Mouse (Mus musculus): ENCODE data around the gene Pigk. TPM values are rescaled to one million over a fixed set of nuclear protein-coding genes. Genes with fewer than 3 reads are reported as not detected.

Gene Pigk
- polyA plus RNA-seq, 1 experiment from 2014 or later: 23.8 TPM

DNA sequence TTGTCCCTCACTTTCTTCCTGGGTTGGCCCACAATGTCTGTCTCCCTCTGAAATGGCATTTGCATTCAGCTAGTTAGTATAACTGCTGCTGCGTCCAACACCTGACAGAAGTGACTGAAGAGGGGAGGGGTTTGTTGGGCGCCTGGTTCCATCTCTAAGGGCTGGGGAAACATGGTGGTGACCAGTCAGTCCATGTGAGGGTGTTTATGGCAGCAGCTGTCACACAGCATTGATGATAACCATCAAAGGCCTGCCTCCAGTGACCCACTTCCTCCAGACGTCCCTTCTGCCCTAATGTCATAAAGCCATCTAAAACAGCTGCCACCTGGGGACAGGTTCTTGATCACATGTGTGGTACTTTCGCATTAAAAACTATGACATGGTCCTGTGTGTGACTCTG, 212.3 kb downstream of the Pigk start:
- no peaks in the 10 kb centered on the region for H3K27me3 ChIP-seq (ENCODE audit: insufficient read depth, low read length)
- H3K4me3 ChIP-seq (ENCODE audit: low read depth, low read length): no peak overlapping the region
- no peaks in the 10 kb centered on the region for H3K9me3 ChIP-seq (ENCODE audit: low read length)
- 51% methylated on average over 4 of the region's 4 CpGs for WGBS (ENCODE audit: insufficient replicate concordance)
- H3K27ac ChIP-seq (ENCODE audit: low read depth): no peak overlapping the region
- H3K36me3 ChIP-seq (replicated peaks; ENCODE audit: insufficient read depth, low read length): no peaks in the 10 kb centered on the region
- no peak overlapping the region for H3K4me2 ChIP-seq (ENCODE audit: low read depth, low read length)
- ATAC-seq (no peak), DNase-seq (no peak)
- TF ChIP-seq CTCF (IDR thresholded peaks at IDR 0.05; ENCODE audit: low read depth) (no peak), EP300 (IDR thresholded peaks at IDR 0.05; ENCODE audit: low read depth) (no peak)
- H3K9ac ChIP-seq (replicated peaks): no peak overlapping the region
- H3K4me1 ChIP-seq (ENCODE audit: insufficient read depth): peaks cover 10% of the 10 kb centered on the region

GRCm38 (mm10) chr3:152928287-152928975, 214.5 kb downstream of the Pigk start:
- Histone ChIP-seq H3K4me2 (ENCODE audit: low read depth, low read length) (0 out of 2 replicates have a peak overlapping the region, but pooled peaks have one; percentile 23), H3K36me3 (replicated peaks; ENCODE audit: insufficient read depth, low read length) (no peaks in the 10 kb centered on the region), H3K9me3 (ENCODE audit: low read length) (no peaks in the 10 kb centered on the region), H3K9ac (replicated peaks) (no peak overlapping the region), H3K4me1 (ENCODE audit: insufficient read depth) (peaks cover 10% of the 10 kb centered on the region), H3K4me3 (ENCODE audit: low read depth, low read length) (no peak overlapping the region), H3K27me3 (ENCODE audit: insufficient read depth, low read length) (no peaks in the 10 kb centered on the region), H3K27ac (ENCODE audit: low read depth) (peak overlapping the region; percentile 56)
- 49% methylated on average over 13 of the region's 13 CpGs for WGBS (ENCODE audit: insufficient replicate concordance)
- peak; percentile 45; the same call in 1 of the 2 replicates for ATAC-seq
- peak; percentile 28 for DNase-seq
- TF ChIP-seq CTCF (IDR thresholded peaks at IDR 0.05; ENCODE audit: low read depth): no peak
- TF ChIP-seq EP300 (IDR thresholded peaks at IDR 0.05; ENCODE audit: low read depth): peak; percentile 68

DNA sequence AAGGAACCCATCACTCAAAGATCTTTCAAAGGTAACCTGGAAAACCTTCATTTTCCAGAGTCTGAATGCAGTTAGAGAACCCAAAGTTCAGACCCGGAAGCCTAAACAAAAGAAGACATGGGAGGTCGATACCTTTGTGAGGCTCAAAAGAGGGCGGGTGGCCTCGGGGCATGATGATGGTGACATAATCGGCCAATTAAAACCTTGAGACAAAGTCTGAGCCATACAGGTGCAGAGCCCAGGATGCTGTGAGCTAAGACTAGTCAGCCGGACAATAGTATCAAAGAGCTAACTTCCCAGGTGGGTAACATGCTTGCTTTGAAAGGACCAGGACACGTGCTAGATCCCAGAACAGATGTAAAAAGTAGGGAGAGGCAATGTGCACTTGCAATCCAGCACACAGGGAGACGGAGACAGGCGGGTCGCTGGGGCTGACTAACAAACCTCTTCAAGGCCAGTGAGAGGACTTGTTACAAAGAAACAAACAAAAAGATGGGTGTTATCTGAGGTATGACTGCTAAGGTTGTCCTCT, 215.4 kb downstream of the Pigk start:
- TF ChIP-seq CTCF (IDR thresholded peaks at IDR 0.05; ENCODE audit: low read depth) (no peak), EP300 (IDR thresholded peaks at IDR 0.05; ENCODE audit: low read depth) (no peak)
- Histone ChIP-seq H3K36me3 (replicated peaks; ENCODE audit: insufficient read depth, low read length) (no peaks in the 10 kb centered on the region), H3K4me1 (ENCODE audit: insufficient read depth) (peaks cover 10% of the 10 kb centered on the region), H3K27me3 (ENCODE audit: insufficient read depth, low read length) (no peaks in the 10 kb centered on the region), H3K9me3 (ENCODE audit: low read length) (no peaks in the 10 kb centered on the region), H3K27ac (ENCODE audit: low read depth) (no peak overlapping the region), H3K9ac (replicated peaks) (no peak overlapping the region), H3K4me2 (ENCODE audit: low read depth, low read length) (no peak overlapping the region), H3K4me3 (ENCODE audit: low read depth, low read length) (no peak overlapping the region)
- 68% methylated on average over 10 of the region's 10 CpGs for WGBS (ENCODE audit: insufficient replicate concordance)
- ATAC-seq (no peak), DNase-seq (no peak)

DNA sequence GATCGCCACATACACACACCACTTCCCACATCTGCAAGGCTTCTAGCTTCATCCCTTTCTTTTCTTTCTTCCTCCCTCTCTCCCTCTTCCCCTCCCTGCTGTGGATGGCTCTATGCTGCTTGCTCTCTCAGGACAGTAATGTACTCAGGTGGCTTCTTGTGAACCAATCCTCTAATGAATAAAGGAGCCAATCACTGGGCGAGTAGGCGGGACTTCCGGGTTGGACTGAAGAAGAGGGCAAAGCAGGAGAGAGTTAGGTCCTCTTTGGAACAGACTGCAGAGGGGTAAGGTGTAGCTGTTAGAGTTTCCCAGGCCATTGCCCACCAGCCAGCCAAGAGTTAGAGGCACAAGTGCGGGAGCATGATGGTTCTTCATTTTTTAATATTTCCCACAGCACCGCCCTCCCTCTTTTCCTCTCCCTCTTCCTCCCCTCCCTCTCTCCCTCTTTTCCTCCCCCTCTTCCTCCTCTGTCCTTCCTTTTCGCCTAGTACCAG, 215.9 kb downstream of the Pigk start:
- DNase-seq: no peak

DNA sequence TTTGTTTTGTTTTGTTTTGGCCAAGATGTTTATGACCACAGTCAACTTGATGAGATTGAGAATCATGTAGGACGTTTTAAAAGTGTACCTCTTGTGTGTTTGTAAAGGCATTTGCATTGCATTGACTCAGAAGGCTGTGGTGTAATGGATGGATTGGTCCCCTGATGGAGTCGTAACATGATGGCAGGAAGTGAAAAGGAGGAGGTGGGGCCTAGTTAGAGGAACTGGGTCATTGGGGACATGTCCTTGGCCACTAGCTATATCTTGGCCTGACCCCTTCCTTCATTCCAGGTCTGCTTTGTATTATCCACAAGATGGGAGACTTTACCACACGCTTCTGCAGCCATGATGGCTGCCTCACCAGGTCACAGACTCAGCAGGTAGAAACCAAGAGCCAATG, 217.5 kb downstream of the Pigk start:
- Histone ChIP-seq H3K9me3 (ENCODE audit: low read length) (no peaks in the 10 kb centered on the region), H3K36me3 (replicated peaks; ENCODE audit: insufficient read depth, low read length) (no peaks in the 10 kb centered on the region), H3K27me3 (ENCODE audit: insufficient read depth, low read length) (no peaks in the 10 kb centered on the region), H3K4me2 (ENCODE audit: low read depth, low read length) (no peak overlapping the region), H3K27ac (ENCODE audit: low read depth) (no peak overlapping the region), H3K4me3 (ENCODE audit: low read depth, low read length) (no peak overlapping the region), H3K4me1 (ENCODE audit: insufficient read depth) (peaks cover 10% of the 10 kb centered on the region), H3K9ac (replicated peaks) (no peak overlapping the region)
- no peak for ATAC-seq
- 72% methylated on average over 3 of the region's 3 CpGs for WGBS (ENCODE audit: insufficient replicate concordance)
- no peak for DNase-seq
- TF ChIP-seq CTCF (IDR thresholded peaks at IDR 0.05; ENCODE audit: low read depth): no peak
- TF ChIP-seq EP300 (IDR thresholded peaks at IDR 0.05; ENCODE audit: low read depth): no peak

More for the DNA sequence above, 215.9 kb downstream of the Pigk start:
- TF ChIP-seq EP300 (IDR thresholded peaks at IDR 0.05; ENCODE audit: low read depth) (no peak), CTCF (IDR thresholded peaks at IDR 0.05; ENCODE audit: low read depth) (no peak)
- H3K9ac ChIP-seq (replicated peaks): no peak overlapping the region
- H3K4me1 ChIP-seq (ENCODE audit: insufficient read depth): peaks cover 10% of the 10 kb centered on the region
- no peaks in the 10 kb centered on the region for H3K9me3 ChIP-seq (ENCODE audit: low read length)
- H3K36me3 ChIP-seq (replicated peaks; ENCODE audit: insufficient read depth, low read length): no peaks in the 10 kb centered on the region
- WGBS (ENCODE audit: insufficient replicate concordance): 58% methylated on average over 7 of the region's 7 CpGs
- H3K27ac ChIP-seq (ENCODE audit: low read depth): no peak overlapping the region
- ATAC-seq: peak; percentile 27; the same call in 1 of the 2 replicates
- no peak overlapping the region for H3K4me3 ChIP-seq (ENCODE audit: low read depth, low read length)
- H3K27me3 ChIP-seq (ENCODE audit: insufficient read depth, low read length): no peaks in the 10 kb centered on the region
- H3K4me2 ChIP-seq (ENCODE audit: low read depth, low read length): no peak overlapping the region

GRCm38 (mm10) chr3:152932096-152932495, 218.2 kb downstream of the Pigk start:
- Histone ChIP-seq H3K36me3 (replicated peaks; ENCODE audit: insufficient read depth, low read length) (no peaks in the 10 kb centered on the region), H3K4me3 (ENCODE audit: low read depth, low read length) (no peak overlapping the region), H3K27me3 (ENCODE audit: insufficient read depth, low read length) (no peaks in the 10 kb centered on the region), H3K9ac (replicated peaks) (no peak overlapping the region), H3K27ac (ENCODE audit: low read depth) (no peak overlapping the region), H3K4me2 (ENCODE audit: low read depth, low read length) (no peak overlapping the region), H3K9me3 (ENCODE audit: low read length) (no peaks in the 10 kb centered on the region), H3K4me1 (ENCODE audit: insufficient read depth) (peaks cover 10% of the 10 kb centered on the region)
- no peak for TF ChIP-seq EP300 (IDR thresholded peaks at IDR 0.05; ENCODE audit: low read depth)
- TF ChIP-seq CTCF (IDR thresholded peaks at IDR 0.05; ENCODE audit: low read depth): no peak
- ATAC-seq (peak; percentile 40), DNase-seq (peak; percentile 44)
- 38% methylated on average over 4 of the region's 4 CpGs for WGBS (ENCODE audit: insufficient replicate concordance)
